ENCODE assay signal across 9 mouse cellular contexts in the genomic region with DNA sequence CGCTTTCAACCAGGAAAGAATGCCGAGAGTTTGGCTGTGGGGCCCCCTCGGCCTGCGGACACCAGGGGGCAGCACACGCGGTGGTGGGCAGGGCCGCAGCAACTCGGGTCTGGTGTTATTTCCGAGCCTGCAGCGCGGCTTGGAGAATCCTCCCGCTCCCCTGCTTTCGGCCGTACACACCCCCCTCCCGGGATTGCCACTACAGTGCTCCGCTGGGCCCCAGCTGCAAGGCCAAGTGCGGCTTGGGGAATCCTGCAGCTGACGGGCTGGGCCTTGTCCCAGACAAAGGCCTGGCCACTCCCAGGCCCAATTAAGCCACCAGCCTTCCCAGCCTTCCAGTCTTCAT. TPM values are rescaled to one million over a fixed set of nuclear protein-coding genes. Genes with fewer than 3 reads are reported as not detected.
DNase-seq lines count a peak whose midpoint lies in the region; ATAC-seq and TF ChIP-seq lines count a peak whose summit lies in the region.
"Had no signal": no experiment of that assay in that cellular context is flagged by ENCODE, and none has a peak within 500 bp of the region (broad histone marks: within the 10 kb centered on the region; RNA-seq: fewer than 3 reads in every experiment).

No protein-coding gene starts in this region.

- under 1% methylated on average over 18 of the region's 18 CpGs for WGBS in heart, postnatal 0 days

- peak; percentile 80 for DNase-seq in CD4-positive, CD25-positive, alpha-beta regulatory T cell, adult 2 months (ENCODE audit: low read depth, low spot score)
- DNase-seq in ZHBTc4 (ENCODE audit: low read depth, low spot score) = peak; percentile 90
- peak; percentile 66 for DNase-seq in heart, postnatal 0 days (ENCODE audit: low spot score)
- peak; percentile 80 to 91 for DNase-seq in kidney, postnatal 36 days
- DNase-seq in mesoderm, embryonic 11.5 days (ENCODE audit: low read depth, low spot score) = peak; percentile 89
- DNase-seq in spleen, postnatal 14 days (ENCODE audit: low spot score in 2 of 2) = peak; percentile 33 to 60
- no peak for DNase-seq in layer of hippocampus, postnatal 14 days (ENCODE audit: low spot score in 2 of 2)

- H3K36me3 ChIP-seq in erythroblast, embryonic 14.5 days (ENCODE audit: control insufficient read depth) = no peaks in the 10 kb centered on the region
- no peaks in the 10 kb centered on the region for H3K36me3 ChIP-seq in heart, postnatal 0 days (replicated peaks; ENCODE audit: control insufficient read depth, insufficient read depth, low read length)

- H3K27me3 ChIP-seq in erythroblast, embryonic 14.5 days (ENCODE audit: control insufficient read depth) = peaks cover 94% of the 10 kb centered on the region
- peaks cover 68% of the 10 kb centered on the region for H3K27me3 ChIP-seq in heart, postnatal 0 days (ENCODE audit: control insufficient read depth, insufficient read depth, low read length)

- peaks cover 28% of the 10 kb centered on the region for H3K4me1 ChIP-seq in erythroblast, embryonic 14.5 days (ENCODE audit: control insufficient read depth)
- peaks cover 7% of the 10 kb centered on the region; the same call in 1 of the 2 replicates for H3K4me1 ChIP-seq in heart, postnatal 0 days (ENCODE audit: control insufficient read depth, insufficient read depth)

- peak overlapping the region; percentile 23 for H3K4me3 ChIP-seq in erythroblast, embryonic 14.5 days (replicated peaks)
- H3K4me3 ChIP-seq in heart, postnatal 0 days (ENCODE audit: low read depth, low read length) = peak overlapping the region; percentile 52

- no peak for TF ChIP-seq EP300 in heart, postnatal 0 days (IDR thresholded peaks at IDR 0.05; ENCODE audit: low read depth)

- 0 out of 2 replicates have a peak overlapping the region, but pooled peaks have one; percentile 39 for H3K27ac ChIP-seq in heart, postnatal 0 days (ENCODE audit: low read depth)

- 0 out of 2 replicates have a peak overlapping the region, but pooled peaks have one; percentile 9 for H3K9ac ChIP-seq in heart, postnatal 0 days (replicated peaks; ENCODE audit: low read depth, low read length)

- H3K4me2 ChIP-seq in heart, postnatal 0 days (ENCODE audit: low read depth, low read length) = peak overlapping the region; percentile 66

- peak; percentile 45 for ATAC-seq in heart, postnatal 0 days (ENCODE audit: insufficient read depth, low read depth)

- peak; percentile 88 for TF ChIP-seq CTCF in heart, postnatal 0 days (IDR thresholded peaks at IDR 0.05; ENCODE audit: low read depth)

- peaks cover 27% of the 10 kb centered on the region for H3K9me3 ChIP-seq in erythroblast, embryonic 14.5 days (ENCODE audit: control insufficient read depth, low read length)
- H3K9me3 ChIP-seq in heart, postnatal 0 days (replicated peaks; ENCODE audit: control insufficient read depth, low read length) = no peaks in the 10 kb centered on the region

RNA-seq across cellular contexts. Expression of gene Gm11444, which starts 6.8 kb away (rescaled TPM):
- not detected in 2 replicates for polyA plus RNA-seq in erythroblast, embryonic 14.5 days (2012)
- total RNA-seq in heart, postnatal 0 days (2014; rRNA removed; ENCODE audit: low replicate concordance) = not detected in 2 replicates
- not detected in 2 replicates for polyA plus RNA-seq in heart, postnatal 0 days (2015; fragmentation: Nextera tagmentation; extraction: Ambion mirVana)
- not detected for total RNA-seq in layer of hippocampus, postnatal 14 days (2021)
- total RNA-seq: left cerebral cortex, postnatal 10 days had no signal

RNA-seq across cellular contexts. Expression of gene Tbx2, which starts 11.0 kb away (rescaled TPM):
- 0.12 and 0.13 TPM in 2 replicates for polyA plus RNA-seq in erythroblast, embryonic 14.5 days (2012)
- 8.5 and 12.0 TPM in 2 replicates for total RNA-seq in heart, postnatal 0 days (2014; rRNA removed; ENCODE audit: low replicate concordance)
- 1.3 TPM in 2 replicates for polyA plus RNA-seq in heart, postnatal 0 days (2015; fragmentation: Nextera tagmentation; extraction: Ambion mirVana)
- total RNA-seq in layer of hippocampus, postnatal 14 days (2021) = 1 to 10 TPM; 2.7 to 3.3 TPM

RNA-seq across cellular contexts. Expression of gene Tbx4, which starts 42.9 kb away (rescaled TPM):
- polyA plus RNA-seq in erythroblast, embryonic 14.5 days (2012) = not detected in 2 replicates
- total RNA-seq in heart, postnatal 0 days (2014; rRNA removed; ENCODE audit: low replicate concordance) = not detected in 2 replicates
- polyA plus RNA-seq in heart, postnatal 0 days (2015; fragmentation: Nextera tagmentation; extraction: Ambion mirVana) = 0.05 and 0.07 TPM in 2 replicates
- under 1 TPM; 0.24 to 0.53 TPM for total RNA-seq in layer of hippocampus, postnatal 14 days (2021)

Comparison
In these comparisons a context has a peak if more than half of its experiments do, and no peak if none do; other contexts are left out.
1. DNase-seq: peak in CD4-positive, CD25-positive, alpha-beta regulatory T cell, adult 2 months (single experiment), ZHBTc4 (single experiment), heart, postnatal 0 days (single experiment), kidney, postnatal 36 days (2 of 2), mesoderm, embryonic 11.5 days (single experiment) and spleen, postnatal 14 days (2 of 2); none in layer of hippocampus, postnatal 14 days (0 of 2).